Mouse (Mus musculus): ENCODE measurements at regions not wholly inside any gene's neighbourhood (a gene's known extent, or its start where the extent isn't known, plus 50 kb on each side); places are given as distances from the start of the nearest gene placed in this dataset.

- no peak for ATAC-seq (replicated peaks; ENCODE audit: low FRiP score, poor library complexity, severe bottlenecking)
Measured at GRCm38 (mm10) chr6:67124089-67124488, 86.8 kb upstream of the Gadd45a start.

GRCm38 (mm10) chr6:67123071-67123470 lies 85.8 kb upstream of the Gadd45a start:
- ATAC-seq (replicated peaks; ENCODE audit: low FRiP score, poor library complexity, severe bottlenecking), result no peak

GRCm38 (mm10) chr6:67116306-67116705 lies 79.0 kb upstream of the Gadd45a start:
- no peak for ATAC-seq (replicated peaks; ENCODE audit: low FRiP score, poor library complexity, severe bottlenecking)

- no peak for ATAC-seq (replicated peaks; ENCODE audit: low FRiP score, poor library complexity, severe bottlenecking)
Measured at GRCm38 (mm10) chr6:67115505-67116303, 78.4 kb upstream of the Gadd45a start.

- ATAC-seq (replicated peaks; ENCODE audit: low FRiP score, poor library complexity, severe bottlenecking), result no peak
Measured at GRCm38 (mm10) chr6:67114753-67115152, 77.5 kb upstream of the Gadd45a start.

GRCm38 (mm10) chr6:67113686-67114278 lies 76.5 kb upstream of the Gadd45a start:
- no peak for ATAC-seq (replicated peaks; ENCODE audit: low FRiP score, poor library complexity, severe bottlenecking)

GRCm38 (mm10) chr6:67113261-67113660 lies 76.0 kb upstream of the Gadd45a start:
- ATAC-seq (replicated peaks; ENCODE audit: low FRiP score, poor library complexity, severe bottlenecking), result no peak

GRCm38 (mm10) chr6:67112311-67112710 lies 75.1 kb upstream of the Gadd45a start:
- no peak for ATAC-seq (replicated peaks; ENCODE audit: low FRiP score, poor library complexity, severe bottlenecking)

GRCm38 (mm10) chr6:67111581-67111980 lies 74.3 kb upstream of the Gadd45a start:
- ATAC-seq (replicated peaks; ENCODE audit: low FRiP score, poor library complexity, severe bottlenecking), result no peak

- ATAC-seq (replicated peaks; ENCODE audit: low FRiP score, poor library complexity, severe bottlenecking), result no peak
Measured at GRCm38 (mm10) chr6:67110391-67110790, 73.1 kb upstream of the Gadd45a start.

GRCm38 (mm10) chr6:67109774-67110173 lies 72.5 kb upstream of the Gadd45a start:
- ATAC-seq (replicated peaks; ENCODE audit: low FRiP score, poor library complexity, severe bottlenecking), result no peak

GRCm38 (mm10) chr6:67107517-67107916 lies 70.3 kb upstream of the Gadd45a start:
- no peak for ATAC-seq (replicated peaks; ENCODE audit: low FRiP score, poor library complexity, severe bottlenecking)

GRCm38 (mm10) chr6:67106493-67106892 lies 69.2 kb upstream of the Gadd45a start:
- ATAC-seq (replicated peaks; ENCODE audit: low FRiP score, poor library complexity, severe bottlenecking), result no peak

GRCm38 (mm10) chr6:67105386-67105785 lies 68.1 kb upstream of the Gadd45a start:
- ATAC-seq (replicated peaks; ENCODE audit: low FRiP score, poor library complexity, severe bottlenecking), result no peak

- ATAC-seq (replicated peaks; ENCODE audit: low FRiP score, poor library complexity, severe bottlenecking), result no peak
Measured at GRCm38 (mm10) chr6:67104205-67104604, 66.9 kb upstream of the Gadd45a start.

- peak; percentile 58; the same call in 1 of the 2 replicates for ATAC-seq (replicated peaks; ENCODE audit: low FRiP score, poor library complexity, severe bottlenecking)
Measured at GRCm38 (mm10) chr6:67102541-67103134, 65.4 kb upstream of the Gadd45a start.

GRCm38 (mm10) chr6:67102014-67102413 lies 64.8 kb upstream of the Gadd45a start:
- ATAC-seq (replicated peaks; ENCODE audit: low FRiP score, poor library complexity, severe bottlenecking), result peak; percentile 63

GRCm38 (mm10) chr6:67094426-67094825 lies 57.2 kb upstream of the Gadd45a start:
- ATAC-seq (replicated peaks; ENCODE audit: low FRiP score, poor library complexity, severe bottlenecking), result no peak

GRCm38 (mm10) chr6:67093128-67093527 lies 55.9 kb upstream of the Gadd45a start:
- ATAC-seq (replicated peaks; ENCODE audit: low FRiP score, poor library complexity, severe bottlenecking), result no peak

- ATAC-seq (replicated peaks; ENCODE audit: low FRiP score, poor library complexity, severe bottlenecking), result no peak
Measured at GRCm38 (mm10) chr6:67090150-67090549, 52.9 kb upstream of the Gadd45a start.

- ATAC-seq (replicated peaks; ENCODE audit: low FRiP score, poor library complexity, severe bottlenecking), result no peak
Measured at GRCm38 (mm10) chr6:67089530-67090140, 52.4 kb upstream of the Gadd45a start.
